Mouse (Mus musculus) midbrain, embryonic 10.5 days (tissue): ENCODE measurements around the gene Nol10. TPM values are rescaled to one million over a fixed set of nuclear protein-coding genes. Genes with fewer than 3 reads are reported as not detected.
A peak's percentile ranks its signal among the peaks of the same experiment; 100 is the strongest.

Source experiments
- DNase-seq: peaks from one replicate; pipeline ENCODE4 v3.0.0-alpha.2; 2017; ENCODE audit warnings: low spot score
- H3K27ac ChIP-seq: fragments of 300-500 bp; sonication (generic); replicated peaks from 2 replicates; pipeline ENCODE4 v1.5.1; 2016; ENCODE audit warnings: mild to moderate bottlenecking
- H3K27me3 ChIP-seq: fragments of 300-500 bp; sonication (generic); 2 replicates; pipeline ENCODE4 v1.6.1; 2016; ENCODE audit warnings: low read depth, mild to moderate bottlenecking; ENCODE audit not compliant: poor library complexity, severe bottlenecking
- H3K36me3 ChIP-seq: fragments of 300-500 bp; sonication (generic); 2 replicates; pipeline ENCODE4 v1.6.1; 2016; ENCODE audit warnings: mild to moderate bottlenecking, moderate library complexity
- H3K4me1 ChIP-seq: fragments of 300-500 bp; sonication (generic); 2 replicates; pipeline ENCODE4 v1.6.1; 2016
- H3K4me3 ChIP-seq: fragments of 300-500 bp; sonication (generic); 2 replicates; pipeline ENCODE4 v1.5.1; 2016; ENCODE audit warnings: mild to moderate bottlenecking, moderate library complexity
- H3K9me3 ChIP-seq: fragments of 300-500 bp; sonication (generic); replicated peaks from 2 replicates; pipeline ENCODE4 v1.6.1; 2016; ENCODE audit warnings: mild to moderate bottlenecking
- WGBS: fragments of 180-500 bp; shearing (Covaris S2); methylation state at CpG from one replicate; pipeline ENCODE4 v1.1.7; 2016; 5-methylcytosine and 5-hydroxymethylcytosine counted together
- polyA plus RNA-seq: library from polyadenylated mRNA; unstranded; fragments of >200 nt; fragmentation: Nextera tagmentation; extraction: Ambion mirVana; gene quantifications from 2 replicates; pipeline ENCODE4 v1.2.1, GENCODE M21; 2016

Gene Nol10
- polyA plus RNA-seq, 1 experiment from 2014 or later, result 37.1 TPM

DNA sequence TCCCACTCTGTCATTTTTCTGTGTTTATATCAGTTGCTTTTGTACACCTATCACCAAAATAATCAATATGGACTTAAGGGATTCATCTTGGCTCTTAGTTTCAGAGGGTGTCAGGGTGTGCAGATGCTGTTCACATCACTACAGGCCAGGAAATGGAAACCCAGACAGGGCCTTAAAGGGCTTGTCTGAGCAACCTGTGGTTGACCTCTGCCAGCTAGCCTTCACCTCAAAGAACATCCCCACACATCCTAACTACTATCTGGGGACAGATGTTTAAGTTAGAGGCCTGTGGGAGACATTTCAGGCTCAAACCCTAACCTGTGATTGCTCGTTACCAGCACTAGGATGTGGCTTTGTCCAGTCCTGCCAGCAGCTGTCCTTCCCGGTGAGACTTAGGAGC, 82.3 kb downstream of the Nol10 start:
- no peaks in the 10 kb centered on the region for H3K9me3 ChIP-seq
- H3K4me3 ChIP-seq, result no peak overlapping the region
- H3K27ac ChIP-seq, result no peak overlapping the region
- H3K4me1 ChIP-seq, result no peaks in the 10 kb centered on the region
- no peak for DNase-seq
- no peaks in the 10 kb centered on the region for H3K27me3 ChIP-seq
- H3K36me3 ChIP-seq, result peaks cover 75% of the 10 kb centered on the region
- WGBS, result 88% methylated on average over 2 of the region's 2 CpGs

DNA sequence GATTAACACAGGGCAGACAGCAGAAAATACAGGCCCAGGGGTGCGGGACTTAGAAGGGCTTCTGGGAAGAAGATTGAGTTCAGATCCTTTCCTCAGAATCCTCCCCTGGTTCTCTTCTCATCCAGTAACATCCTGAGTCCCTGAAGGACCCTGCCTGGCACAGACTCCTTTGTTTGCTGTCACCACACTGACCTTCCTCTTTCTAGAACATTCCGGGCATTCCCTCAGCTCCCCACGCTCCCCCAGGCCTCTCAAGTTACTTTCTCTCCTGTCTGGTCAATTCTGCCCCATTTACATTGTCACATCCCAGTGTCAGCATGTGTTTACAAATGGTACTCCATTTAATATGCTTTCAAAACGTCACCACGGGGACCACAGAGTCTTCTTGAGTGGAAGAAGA, 82.9 kb downstream of the Nol10 start:
- Histone ChIP-seq H3K4me3 (no peak overlapping the region), H3K9me3 (no peaks in the 10 kb centered on the region), H3K27me3 (no peaks in the 10 kb centered on the region), H3K4me1 (no peaks in the 10 kb centered on the region), H3K27ac (no peak overlapping the region), H3K36me3 (peaks cover 69% of the 10 kb centered on the region)
- DNase-seq, result no peak
- WGBS, result 91% methylated on average over 5 of the region's 5 CpGs

DNA sequence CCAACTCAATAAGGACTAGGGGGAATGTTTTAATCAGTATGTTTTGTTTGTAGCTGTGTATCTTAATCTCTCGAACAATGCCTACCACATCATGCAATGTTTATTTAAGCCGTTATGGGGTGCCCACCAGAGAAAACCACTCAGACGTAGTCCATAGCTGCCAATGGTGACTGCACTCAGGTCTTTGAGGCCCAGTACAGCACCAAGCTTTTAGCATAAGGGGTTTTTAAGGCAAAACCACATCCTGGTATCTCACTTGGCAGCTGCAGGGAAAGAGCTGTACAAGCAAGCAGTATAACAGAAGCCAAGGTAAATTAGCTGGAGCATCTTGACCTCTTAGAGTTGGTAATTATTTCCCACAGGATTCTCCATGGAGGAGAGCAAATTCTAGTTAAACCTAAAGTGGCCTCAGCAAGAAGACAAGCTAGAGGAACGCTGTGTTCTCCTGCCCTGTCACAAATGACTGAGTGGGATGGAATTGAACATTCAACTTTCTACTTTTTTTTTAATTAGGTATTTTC, 83.6 kb downstream of the Nol10 start:
- Histone ChIP-seq H3K4me3 (no peak overlapping the region), H3K9me3 (no peaks in the 10 kb centered on the region), H3K27me3 (no peaks in the 10 kb centered on the region), H3K36me3 (peaks cover 63% of the 10 kb centered on the region), H3K4me1 (no peaks in the 10 kb centered on the region), H3K27ac (no peak overlapping the region)
- DNase-seq, result no peak
- WGBS, result 92% methylated on average over 4 of the region's 4 CpGs

DNA sequence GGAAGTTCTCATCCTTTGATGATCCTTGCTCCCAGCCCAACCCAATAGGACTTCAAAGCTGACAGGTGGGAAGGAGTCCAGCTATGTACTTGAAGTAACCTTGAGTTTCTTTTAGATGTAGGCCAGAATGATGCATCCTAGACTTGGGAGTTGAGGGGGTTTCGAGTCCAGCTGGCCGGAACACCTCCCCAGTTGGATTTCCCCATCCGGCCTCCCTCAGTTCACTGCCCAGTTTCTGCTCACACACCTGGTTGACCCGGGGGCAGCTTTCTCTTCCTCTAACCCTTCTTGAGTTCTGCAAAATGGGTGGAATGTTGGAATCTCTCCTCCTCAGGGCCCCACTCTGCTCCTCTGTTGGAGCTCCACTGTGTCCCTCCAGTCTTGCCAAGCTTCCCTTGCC, 85.5 kb downstream of the Nol10 start:
- no peaks in the 10 kb centered on the region for H3K27me3 ChIP-seq
- WGBS, result 91% methylated on average over 4 of the region's 4 CpGs
- no peak for DNase-seq
- no peak overlapping the region for H3K4me3 ChIP-seq
- H3K9me3 ChIP-seq, result no peaks in the 10 kb centered on the region
- H3K36me3 ChIP-seq, result peaks cover 45% of the 10 kb centered on the region
- no peak overlapping the region for H3K27ac ChIP-seq
- no peaks in the 10 kb centered on the region for H3K4me1 ChIP-seq

DNA sequence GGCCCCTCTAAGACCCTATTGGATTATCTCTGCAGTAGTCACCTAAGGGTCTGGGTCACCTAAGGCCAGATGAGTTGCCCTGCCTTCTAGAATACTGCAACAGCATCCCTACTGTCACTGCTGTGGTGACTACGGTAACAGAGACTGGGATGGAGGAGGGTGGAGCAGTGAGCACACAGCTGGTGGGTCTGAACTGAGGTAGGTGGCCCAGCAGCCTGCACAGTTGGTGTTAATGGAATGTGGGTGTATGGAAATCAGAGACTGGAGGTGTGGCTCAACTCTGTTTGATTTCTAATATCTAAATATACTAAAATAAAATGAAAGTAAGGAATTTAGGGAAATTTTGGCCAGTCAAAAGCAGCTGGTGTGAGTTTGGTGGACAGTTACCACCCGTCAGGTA, 88.2 kb downstream of the Nol10 start:
- peaks cover 17% of the 10 kb centered on the region for H3K36me3 ChIP-seq
- no peak overlapping the region for H3K4me3 ChIP-seq
- 88% methylated on average over 2 of the region's 2 CpGs for WGBS
- peaks cover 10% of the 10 kb centered on the region for H3K4me1 ChIP-seq
- no peak for DNase-seq
- H3K27me3 ChIP-seq, result no peaks in the 10 kb centered on the region
- no peaks in the 10 kb centered on the region for H3K9me3 ChIP-seq
- no peak overlapping the region for H3K27ac ChIP-seq

DNA sequence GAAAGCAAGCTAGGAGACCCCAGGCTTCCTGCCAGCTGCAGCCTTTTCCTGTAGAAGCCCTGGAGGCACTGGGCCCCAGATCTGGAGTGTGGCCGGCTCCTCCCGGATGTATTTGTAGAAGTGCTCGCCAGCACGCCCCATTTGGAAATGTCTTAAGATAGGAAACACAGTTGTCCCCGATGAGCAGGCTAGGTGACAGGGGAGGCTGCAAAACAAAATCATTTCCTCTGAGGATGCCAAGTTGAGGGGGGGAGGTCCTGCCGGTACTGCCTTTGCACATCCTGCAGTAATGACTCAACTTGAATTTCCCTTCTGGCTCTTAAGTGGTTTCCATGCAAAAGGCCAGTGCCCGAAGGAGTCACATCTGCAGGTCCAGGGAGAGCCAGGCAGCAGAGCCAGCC, 92.0 kb downstream of the Nol10 start:
- Histone ChIP-seq H3K9me3 (no peaks in the 10 kb centered on the region), H3K27ac (0 out of 2 replicates have a peak overlapping the region, but pooled peaks have one; percentile 46), H3K27me3 (no peaks in the 10 kb centered on the region), H3K4me1 (peaks cover 15% of the 10 kb centered on the region), H3K4me3 (no peak overlapping the region), H3K36me3 (no peaks in the 10 kb centered on the region)
- no peak for DNase-seq
- 89% methylated on average over 7 of the region's 7 CpGs for WGBS

DNA sequence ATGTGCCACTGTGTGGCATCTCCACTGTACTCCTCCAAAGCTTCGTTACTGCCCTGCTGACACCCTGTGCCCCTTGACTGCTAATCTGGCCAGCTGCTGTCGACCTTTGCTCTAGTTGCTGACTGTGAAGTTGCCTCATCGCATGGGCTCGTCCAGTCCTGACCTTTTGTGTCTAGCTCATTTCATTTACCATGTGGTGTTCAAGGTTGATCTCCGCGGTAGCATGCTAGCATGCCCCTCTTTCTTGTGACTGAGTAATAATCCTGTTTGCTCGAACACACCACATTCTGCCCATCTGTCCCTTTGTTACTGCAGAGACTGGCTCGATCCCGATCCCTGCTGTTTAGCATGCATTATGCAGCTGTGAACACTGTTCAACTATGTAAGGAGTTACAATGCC, 93.2 kb downstream of the Nol10 start:
- Histone ChIP-seq H3K36me3 (no peaks in the 10 kb centered on the region), H3K27me3 (no peaks in the 10 kb centered on the region), H3K9me3 (no peaks in the 10 kb centered on the region), H3K4me1 (peaks cover 15% of the 10 kb centered on the region), H3K27ac (peak overlapping the region; percentile 64), H3K4me3 (no peak overlapping the region)
- WGBS, result 48% methylated on average over 9 of the region's 9 CpGs
- peak; percentile 36 for DNase-seq

DNA sequence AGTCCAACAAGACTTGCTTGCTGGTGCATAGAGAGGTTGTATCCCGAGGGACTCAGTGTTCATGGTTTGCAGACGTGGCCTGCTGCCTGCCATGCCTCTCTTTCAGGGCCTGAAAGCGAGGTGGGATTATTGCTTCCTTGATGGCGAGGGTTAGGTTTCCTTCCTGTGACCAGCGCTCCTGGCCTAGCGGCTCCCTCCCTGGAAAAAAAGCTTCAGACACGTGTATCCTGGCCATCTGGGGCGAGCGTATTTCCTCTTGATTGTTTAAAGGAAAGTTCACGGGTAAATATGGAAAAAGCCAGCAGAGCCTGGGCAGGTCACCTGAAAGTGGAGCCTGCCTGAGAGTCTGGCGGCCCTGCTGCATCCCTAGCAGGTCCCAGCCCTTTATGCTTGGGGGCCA, 96.1 kb downstream of the Nol10 start:
- no peaks in the 10 kb centered on the region for H3K36me3 ChIP-seq
- H3K4me1 ChIP-seq, result peaks cover 19% of the 10 kb centered on the region
- H3K9me3 ChIP-seq, result no peaks in the 10 kb centered on the region
- WGBS, result 81% methylated on average over 11 of the region's 11 CpGs
- H3K27ac ChIP-seq, result no peak overlapping the region
- DNase-seq, result no peak
- no peaks in the 10 kb centered on the region for H3K27me3 ChIP-seq
- H3K4me3 ChIP-seq, result no peak overlapping the region

DNA sequence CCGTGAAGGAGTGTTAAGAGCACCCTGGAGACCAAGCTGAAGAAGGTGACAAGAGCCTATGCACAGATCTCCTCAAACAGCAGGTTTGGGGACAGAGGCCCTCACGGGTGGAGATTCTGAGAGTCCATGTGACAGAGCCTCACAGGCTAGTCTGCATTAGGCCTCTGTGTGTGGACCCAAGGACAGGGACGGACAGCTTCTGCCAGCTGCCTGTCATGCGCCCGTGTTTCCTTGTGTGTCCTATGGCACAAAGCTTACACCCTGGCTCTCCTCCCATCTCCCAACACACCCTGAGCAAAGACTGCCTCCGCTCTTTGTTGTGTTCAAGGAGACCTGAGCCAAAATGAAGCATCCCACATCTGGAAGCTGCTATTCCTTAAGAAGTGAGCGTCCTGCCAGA, 97.0 kb downstream of the Nol10 start:
- Histone ChIP-seq H3K9me3 (no peaks in the 10 kb centered on the region), H3K27ac (no peak overlapping the region), H3K4me3 (no peak overlapping the region), H3K27me3 (no peaks in the 10 kb centered on the region), H3K36me3 (no peaks in the 10 kb centered on the region), H3K4me1 (peaks cover 19% of the 10 kb centered on the region)
- DNase-seq, result no peak
- WGBS, result 94% methylated on average over 7 of the region's 7 CpGs

DNA sequence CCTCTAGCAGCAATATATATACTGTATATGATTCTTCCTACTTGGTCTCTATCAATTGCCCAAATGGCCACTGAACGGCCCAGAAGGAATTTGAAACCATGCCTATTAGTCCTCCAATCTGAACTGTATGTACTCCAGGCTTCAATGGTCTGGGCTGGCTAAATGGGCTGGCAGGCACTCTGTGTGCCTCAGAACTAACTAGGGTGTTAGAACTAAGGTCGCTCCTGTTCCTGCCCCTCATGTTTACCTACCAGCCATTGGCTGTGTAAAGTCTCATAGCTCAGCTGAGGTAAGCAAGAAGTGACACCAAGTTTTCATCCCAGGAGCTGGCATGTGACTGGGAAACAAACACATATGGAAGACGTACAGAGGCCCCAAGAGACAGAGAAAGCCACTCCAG, 100.5 kb downstream of the Nol10 start:
- Histone ChIP-seq H3K9me3 (no peaks in the 10 kb centered on the region), H3K27me3 (no peaks in the 10 kb centered on the region), H3K4me1 (0 out of 2 replicates have a peak, but pooled peaks cover 4% of the 10 kb centered on the region), H3K36me3 (no peaks in the 10 kb centered on the region), H3K27ac (no peak overlapping the region), H3K4me3 (no peak overlapping the region)
- 76% methylated on average over 3 of the region's 3 CpGs for WGBS
- DNase-seq, result no peak

DNA sequence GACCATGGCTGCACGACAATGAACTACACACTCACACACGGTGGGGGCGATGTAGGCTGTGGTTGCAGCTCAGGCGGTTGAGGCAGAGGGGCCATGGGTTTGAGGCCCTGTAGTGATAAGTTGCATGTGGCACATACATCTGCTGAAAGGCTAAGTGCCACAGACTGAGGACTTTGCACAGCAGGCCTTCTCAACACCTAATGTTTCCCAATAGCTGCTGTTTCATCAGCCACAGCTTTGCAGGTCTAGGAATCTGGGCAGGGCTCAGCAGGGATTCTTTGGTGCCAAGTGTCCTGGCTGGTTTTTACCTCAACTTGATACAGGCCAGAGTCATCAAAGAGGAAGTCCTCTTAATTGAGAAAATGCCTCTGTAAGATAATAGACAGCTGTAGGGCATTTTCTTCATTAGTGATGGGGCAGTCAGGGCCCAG, 101.4 kb downstream of the Nol10 start:
- H3K4me1 ChIP-seq, result 0 out of 2 replicates have a peak, but pooled peaks cover 4% of the 10 kb centered on the region
- H3K27me3 ChIP-seq, result no peaks in the 10 kb centered on the region
- no peak for DNase-seq
- H3K27ac ChIP-seq, result no peak overlapping the region
- H3K9me3 ChIP-seq, result no peaks in the 10 kb centered on the region
- WGBS, result 81% methylated on average over 4 of the region's 4 CpGs
- H3K36me3 ChIP-seq, result no peaks in the 10 kb centered on the region
- no peak overlapping the region for H3K4me3 ChIP-seq

DNA sequence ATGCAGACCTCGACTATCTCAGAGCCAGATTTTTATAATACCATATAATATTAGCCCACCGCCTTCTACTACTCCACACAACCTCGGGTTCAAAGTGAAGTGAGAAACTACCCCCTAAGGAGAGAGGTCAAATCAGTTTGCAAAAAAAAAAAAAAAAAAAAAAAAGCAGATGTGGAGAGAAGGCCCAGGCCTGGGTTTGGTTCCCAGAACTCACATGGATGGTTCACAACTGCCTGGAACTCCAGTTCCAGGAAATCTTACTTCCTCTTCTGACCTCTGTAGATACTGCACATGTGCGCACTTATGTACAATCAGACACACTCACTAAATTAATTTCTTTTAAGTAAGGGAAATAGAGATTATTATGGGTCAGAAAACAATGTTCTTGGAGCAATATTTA, 102.2 kb downstream of the Nol10 start:
- Histone ChIP-seq H3K4me1 (0 out of 2 replicates have a peak, but pooled peaks cover 4% of the 10 kb centered on the region), H3K27ac (no peak overlapping the region), H3K4me3 (no peak overlapping the region), H3K9me3 (no peaks in the 10 kb centered on the region), H3K27me3 (no peaks in the 10 kb centered on the region), H3K36me3 (no peaks in the 10 kb centered on the region)
- WGBS, result 84% methylated on average over 4 of the region's 4 CpGs
- no peak for DNase-seq

DNA sequence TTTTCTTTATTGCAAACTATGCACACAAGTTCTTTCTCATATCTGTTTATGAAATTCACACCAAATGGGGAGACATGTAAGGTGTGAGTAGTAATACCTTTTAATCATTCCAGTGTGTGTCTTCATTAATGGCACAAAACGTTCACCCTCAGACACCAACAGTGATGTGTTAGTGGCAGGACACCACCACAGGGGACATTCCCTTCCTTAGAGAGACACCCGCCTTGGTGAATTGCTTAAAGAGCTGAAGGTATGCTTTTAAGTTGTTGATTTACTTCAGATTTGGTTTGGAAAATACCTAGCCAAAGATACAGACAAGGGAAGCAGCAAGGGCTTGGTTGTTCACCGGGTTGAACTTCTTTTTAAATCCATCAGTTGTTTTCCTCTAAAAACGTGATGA, 102.7 kb downstream of the Nol10 start:
- H3K27me3 ChIP-seq, result no peaks in the 10 kb centered on the region
- no peak overlapping the region for H3K27ac ChIP-seq
- no peak for DNase-seq
- no peaks in the 10 kb centered on the region for H3K9me3 ChIP-seq
- no peaks in the 10 kb centered on the region for H3K36me3 ChIP-seq
- H3K4me3 ChIP-seq, result no peak overlapping the region
- H3K4me1 ChIP-seq, result 0 out of 2 replicates have a peak, but pooled peaks cover 4% of the 10 kb centered on the region
- WGBS, result 75% methylated on average over 4 of the region's 4 CpGs

DNA sequence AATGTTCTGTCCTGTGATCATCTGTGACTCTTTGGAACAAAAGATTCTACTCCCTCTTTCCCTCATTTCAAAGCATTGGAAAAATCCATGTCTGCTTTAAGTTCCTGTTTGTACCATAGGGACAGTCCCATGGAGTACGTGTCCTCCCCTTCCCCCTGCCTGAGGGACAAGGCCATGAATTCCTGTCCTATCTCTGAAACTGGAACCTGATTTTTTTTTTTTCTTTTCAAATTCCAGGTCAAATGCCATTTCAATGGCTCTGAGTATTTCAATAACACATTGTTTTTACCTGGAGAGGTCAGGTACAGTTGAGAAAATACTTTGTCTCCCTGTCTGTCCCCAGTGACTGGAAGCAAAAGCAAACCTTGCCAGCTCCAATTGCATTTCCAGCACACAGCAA, 104.0 kb downstream of the Nol10 start:
- Histone ChIP-seq H3K4me1 (no peaks in the 10 kb centered on the region), H3K27ac (no peak overlapping the region), H3K9me3 (no peaks in the 10 kb centered on the region), H3K27me3 (no peaks in the 10 kb centered on the region), H3K36me3 (no peaks in the 10 kb centered on the region), H3K4me3 (no peak overlapping the region)
- DNase-seq, result no peak
- WGBS, result 83% methylated on average over 1 of the region's 1 CpGs
